Mouse (Mus musculus) ES-E14 (cell line): ENCODE results near the gene Fbn1. TPM values are rescaled to one million over a fixed set of nuclear protein-coding genes. Genes with fewer than 3 reads are reported as not detected.

Experiments
- DNase-seq: peaks from one replicate; pipeline ENCODE4 v3.0.0-alpha.2; 2013; ENCODE audit warnings: low read depth, low spot score
- H3K27ac ChIP-seq: 2 replicates; pipeline ENCODE4 v1.5.1; 2012; ENCODE audit warnings: low read depth, mild to moderate bottlenecking, low read length, moderate library complexity, mixed read lengths; ENCODE audit not compliant: poor library complexity, insufficient read depth, severe bottlenecking
- H3K36me3 ChIP-seq: 2 replicates; pipeline ENCODE4 v1.6.1; 2012; ENCODE audit warnings: mild to moderate bottlenecking, low read length, moderate library complexity, mixed read lengths; ENCODE audit not compliant: control insufficient read depth, poor library complexity, insufficient read depth, severe bottlenecking
- H3K4me1 ChIP-seq, 2 experiments: fragments of 150-350 bp in 1 of 2; sonication (generic) in 1 of 2; 2 replicates each; pipeline ENCODE4 v1.6.1; 2012; ENCODE audit warnings: low read length in 2 of 2, mild to moderate bottlenecking in 1 of 2, mixed read lengths in 1 of 2; ENCODE audit not compliant: control insufficient read depth in 2 of 2, insufficient read depth in 2 of 2, poor library complexity in 1 of 2
- H3K4me3 ChIP-seq, 2 experiments: fragments of 150-350 bp in 1 of 2; sonication (generic) in 1 of 2; 2 replicates each; pipeline ENCODE4 v1.5.1; 2012; ENCODE audit warnings: low read length in 2 of 2, low read depth in 1 of 2, mild to moderate bottlenecking in 1 of 2, mixed read lengths in 1 of 2; ENCODE audit not compliant: insufficient read depth in 1 of 2, poor library complexity in 1 of 2, severe bottlenecking in 1 of 2
- H3K9ac ChIP-seq: 2 replicates; pipeline ENCODE4 v1.6.1; 2012; ENCODE audit warnings: low read depth, mild to moderate bottlenecking, low read length, mixed read lengths; ENCODE audit not compliant: poor library complexity, insufficient read depth, severe bottlenecking
- H3K9me3 ChIP-seq: fragments of 150-350 bp; sonication (generic); 2 replicates; pipeline ENCODE4 v1.6.1; 2012; ENCODE audit warnings: low read depth, mild to moderate bottlenecking, low read length; ENCODE audit not compliant: control insufficient read depth, insufficient read depth
- CHD2 ChIP-seq: IDR thresholded peaks from 2 replicates; pipeline ENCODE4 v1.6.1; 2014; ENCODE audit warnings: mild to moderate bottlenecking, low read depth, low read length, inconsistent platforms
- HCFC1 ChIP-seq: IDR thresholded peaks from 2 replicates; pipeline ENCODE4 v1.6.1; 2012; ENCODE audit warnings: low read length, inconsistent platforms, borderline replicate concordance; ENCODE audit not compliant: insufficient read depth
- MAFK ChIP-seq: IDR thresholded peaks from 2 replicates; pipeline ENCODE4 v1.6.1; 2014; ENCODE audit warnings: mild to moderate bottlenecking, low read depth, low read length, inconsistent platforms; ENCODE audit not compliant: insufficient read depth
- ZC3H11A ChIP-seq: IDR thresholded peaks from 2 replicates; pipeline ENCODE4 v1.6.1; 2012; ENCODE audit warnings: low read depth, mild to moderate bottlenecking, inconsistent platforms, low read length, borderline replicate concordance
- ZNF384 ChIP-seq: IDR thresholded peaks from 2 replicates; pipeline ENCODE4 v1.6.1; 2012; ENCODE audit warnings: low read depth, low read length, inconsistent platforms
- in situ Hi-C, 2 experiments: fragments of 600-800 bp; cut with MboI; formaldehyde crosslinking; loops; one replicate each; pipeline ENCODE4 v1.15.1; 2025; ENCODE audit warnings: low sequenced_read_pairs in 2 of 2, inconsistent platforms in 1 of 2; ENCODE audit not compliant: unreplicated experiment in 2 of 2
- total RNA-seq: library from RNA; depleted of rRNA; stranded (reverse); fragments of 300-350 nt; gene quantifications from 2 replicates; pipeline ENCODE4 v1.2.3, GENCODE M21; 2012

Fbn1 gene
- total RNA-seq, 1 experiment = 9.6 TPM

GRCm38 (mm10) chr2:125478705-125479104, 29.1 kb downstream of the Fbn1 start:
- TF ChIP-seq MAFK (no peak), HCFC1 (no peak), ZNF384 (no peak), CHD2 (no peak), ZC3H11A (no peak)
- H3K9me3 ChIP-seq = no peaks in the 10 kb centered on the region
- no peak overlapping the region for H3K4me3 ChIP-seq
- no peak overlapping the region for H3K9ac ChIP-seq
- no peaks in the 10 kb centered on the region for H3K4me1 ChIP-seq
- in situ Hi-C loops = no loop called here
- H3K27ac ChIP-seq = no peak overlapping the region
- no peaks in the 10 kb centered on the region for H3K36me3 ChIP-seq
- no peak for DNase-seq

DNA sequence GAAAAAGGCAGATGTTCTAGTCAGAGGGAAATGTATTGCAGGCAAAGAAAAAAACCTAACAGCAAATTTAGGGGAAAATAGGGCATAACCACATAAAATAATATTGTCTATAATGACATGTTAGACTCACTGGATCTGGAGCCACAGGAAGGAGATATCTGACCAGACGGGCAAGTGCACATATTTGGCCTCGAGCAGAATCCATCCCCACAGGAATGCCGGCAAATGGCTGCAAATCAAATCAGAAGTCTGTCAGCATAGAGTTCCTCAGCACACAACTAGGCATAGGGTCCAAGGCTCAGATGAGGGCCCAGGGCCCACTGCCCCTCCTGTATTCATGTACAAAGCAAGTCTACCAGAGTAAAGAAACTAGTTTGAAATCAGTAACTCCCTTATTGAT, 30.4 kb downstream of the Fbn1 start:
- H3K27ac ChIP-seq = no peak overlapping the region
- DNase-seq = no peak

GRCm38 (mm10) chr2:125476231-125476630, 31.6 kb downstream of the Fbn1 start:
- Histone ChIP-seq H3K9me3 (no peaks in the 10 kb centered on the region), H3K4me3 (no peak overlapping the region), H3K9ac (no peak overlapping the region), H3K27ac (no peak overlapping the region), H3K4me1 (no peaks in the 10 kb centered on the region), H3K36me3 (no peaks in the 10 kb centered on the region)
- TF ChIP-seq ZNF384 (no peak), CHD2 (no peak), ZC3H11A (no peak), MAFK (no peak), HCFC1 (no peak)
- no peak for DNase-seq
- in situ Hi-C loops = no loop called here

More for the DNA sequence above, 30.4 kb downstream of the Fbn1 start:
- Histone ChIP-seq H3K4me3 (no peak overlapping the region), H3K9ac (no peak overlapping the region), H3K4me1 (no peaks in the 10 kb centered on the region), H3K36me3 (no peaks in the 10 kb centered on the region), H3K9me3 (no peaks in the 10 kb centered on the region)
- TF ChIP-seq ZC3H11A = no peak
- no peak for TF ChIP-seq CHD2
- in situ Hi-C loops = no loop called here

DNA sequence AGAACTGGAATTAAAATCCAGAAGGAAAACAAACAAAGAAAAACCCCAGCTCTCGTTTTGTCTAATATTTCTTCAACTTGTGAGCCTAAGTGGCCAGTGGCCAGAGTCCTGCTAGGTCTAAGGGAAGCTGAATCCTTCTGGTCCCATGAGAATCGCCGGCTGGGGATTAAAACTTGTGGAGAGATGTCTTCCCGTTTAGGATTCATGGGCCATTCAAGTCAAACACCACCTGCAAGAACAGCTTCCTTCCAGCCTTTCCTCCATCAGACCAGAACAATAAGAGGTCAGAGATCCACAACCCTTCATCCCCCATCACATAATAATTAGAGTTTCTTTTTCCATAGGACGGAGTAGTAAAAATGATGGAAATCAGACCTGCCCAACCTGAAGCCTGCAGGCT, 33.1 kb downstream of the Fbn1 start:
- Histone ChIP-seq H3K9ac (no peak overlapping the region), H3K27ac (no peak overlapping the region), H3K4me3 (no peak overlapping the region), H3K9me3 (no peaks in the 10 kb centered on the region), H3K4me1 (no peaks in the 10 kb centered on the region), H3K36me3 (no peaks in the 10 kb centered on the region)
- DNase-seq = no peak
- in situ Hi-C loops = no loop called here
- TF ChIP-seq CHD2 (no peak), ZNF384 (no peak), ZC3H11A (no peak), HCFC1 (no peak), MAFK (no peak)

DNA sequence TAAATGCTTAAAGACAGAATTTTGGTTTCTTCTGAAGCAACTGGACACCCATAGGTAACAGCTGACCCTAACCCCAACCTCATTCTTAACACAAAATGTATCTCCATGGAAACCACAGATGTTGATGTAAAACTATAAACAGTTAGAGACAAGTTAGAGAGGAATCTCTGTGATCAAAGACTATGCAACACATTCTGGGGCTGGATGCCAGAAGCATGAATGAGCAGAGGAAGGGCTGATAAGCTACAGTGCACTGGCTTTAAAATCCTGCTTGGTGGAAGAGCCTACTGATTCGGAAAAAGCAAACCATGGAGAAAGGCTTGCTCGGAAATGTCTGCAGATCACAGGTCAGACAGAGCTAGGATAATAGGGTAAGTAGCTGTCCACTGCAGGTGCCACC, 34.6 kb downstream of the Fbn1 start:
- Histone ChIP-seq H3K27ac (no peak overlapping the region), H3K9ac (no peak overlapping the region), H3K36me3 (no peaks in the 10 kb centered on the region), H3K4me3 (no peak overlapping the region), H3K4me1 (no peaks in the 10 kb centered on the region), H3K9me3 (no peaks in the 10 kb centered on the region)
- DNase-seq = no peak
- TF ChIP-seq ZNF384 = no peak
- TF ChIP-seq ZC3H11A = no peak
- no peak for TF ChIP-seq MAFK
- TF ChIP-seq HCFC1 = no peak
- no peak for TF ChIP-seq CHD2
- in situ Hi-C loops = no loop called here
